Mouse (Mus musculus) liver, embryonic 16.5 days (tissue): ENCODE results near the gene Bicdl1. TPM values are rescaled to one million over a fixed set of nuclear protein-coding genes. Genes with fewer than 3 reads are reported as not detected.

ENCODE experiments used
- ATAC-seq: fragments of 200-750 bp; cut with Nextera tagmentation; 2 replicates; pipeline ENCODE4 v1.8.0; 2017; ENCODE audit warnings: low read depth, mild to moderate bottlenecking, moderate number of reproducible peaks, moderate library complexity
- H3K27ac ChIP-seq: fragments of 300-500 bp; sonication (generic); 2 replicates; pipeline ENCODE4 v1.5.1; 2014; ENCODE audit warnings: mild to moderate bottlenecking, low read length
- H3K27me3 ChIP-seq: fragments of 300-500 bp; sonication (generic); 2 replicates; pipeline ENCODE4 v1.6.1; 2014; ENCODE audit warnings: low read depth, low read length, mixed read lengths; ENCODE audit not compliant: control insufficient read depth, insufficient read depth
- H3K36me3 ChIP-seq: fragments of 300-500 bp; sonication (generic); 2 replicates; pipeline ENCODE4 v1.6.1; 2014; ENCODE audit warnings: mild to moderate bottlenecking; ENCODE audit not compliant: control insufficient read depth, insufficient read depth
- H3K4me1 ChIP-seq: fragments of 300-500 bp; sonication (generic); 2 replicates; pipeline ENCODE4 v1.6.1; 2014; ENCODE audit warnings: low read depth, low read length, mixed read lengths; ENCODE audit not compliant: control insufficient read depth
- H3K4me2 ChIP-seq: fragments of 300-500 bp; sonication (generic); 2 replicates; pipeline ENCODE4 v1.6.1; 2014; ENCODE audit warnings: low read depth, low read length, mixed read lengths
- H3K4me3 ChIP-seq: fragments of 300-500 bp; sonication (generic); 2 replicates; pipeline ENCODE4 v1.5.1; 2014; ENCODE audit warnings: low read depth, mild to moderate bottlenecking, low read length
- H3K9ac ChIP-seq: fragments of 300-500 bp; sonication (generic); 2 replicates; pipeline ENCODE4 v1.6.1; 2014; ENCODE audit warnings: low read depth, low read length
- H3K9me3 ChIP-seq: fragments of 300-500 bp; sonication (generic); replicated peaks from 2 replicates; pipeline ENCODE4 v1.6.1; 2016; ENCODE audit warnings: low read length; ENCODE audit not compliant: control insufficient read depth
- WGBS: fragments of 180-500 bp; shearing (Covaris S2); extraction: QIAGEN DNeasy Blood & Tissue Kit; methylation state at CpG from one replicate; pipeline ENCODE4 v1.1.7; 2014; ENCODE audit not compliant: insufficient replicate concordance; 5-methylcytosine and 5-hydroxymethylcytosine counted together
- polyA plus RNA-seq: library from polyadenylated mRNA; unstranded; fragments of >200 nt; fragmentation: Nextera tagmentation; extraction: Ambion mirVana; gene quantifications from 2 replicates; pipeline ENCODE4 v1.2.1, GENCODE M21; 2015

Bicdl1 gene
- polyA plus RNA-seq, 1 experiment from 2014 or later, result 1.3 TPM

DNA sequence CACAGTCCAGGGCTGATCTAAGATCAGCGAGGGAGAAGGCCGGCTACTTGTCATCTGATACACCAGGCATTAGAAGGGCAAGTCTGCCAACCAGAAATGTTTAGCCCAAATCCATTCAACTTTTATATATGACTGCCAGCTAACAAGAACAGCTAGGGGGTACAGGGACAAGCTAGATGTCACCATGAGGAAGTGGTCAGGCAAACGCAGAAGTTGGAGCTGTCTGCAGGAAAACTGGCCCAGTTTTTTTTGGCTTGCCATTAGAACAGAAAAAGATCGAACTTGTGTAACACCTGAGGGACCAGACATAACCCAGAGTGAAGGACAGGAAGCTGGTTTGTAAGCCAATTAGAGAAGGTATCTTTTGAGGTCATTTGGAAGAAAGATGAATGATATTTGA, 30.2 kb downstream of the Bicdl1 start:
- no peak for ATAC-seq
- Histone ChIP-seq H3K27ac (no peak overlapping the region), H3K9me3 (no peaks in the 10 kb centered on the region), H3K4me3 (no peak overlapping the region), H3K4me2 (no peak overlapping the region), H3K4me1 (no peaks in the 10 kb centered on the region), H3K9ac (no peak overlapping the region), H3K27me3 (no peaks in the 10 kb centered on the region), H3K36me3 (no peaks in the 10 kb centered on the region)
- 27% methylated on average over 4 of the region's 4 CpGs for WGBS

DNA sequence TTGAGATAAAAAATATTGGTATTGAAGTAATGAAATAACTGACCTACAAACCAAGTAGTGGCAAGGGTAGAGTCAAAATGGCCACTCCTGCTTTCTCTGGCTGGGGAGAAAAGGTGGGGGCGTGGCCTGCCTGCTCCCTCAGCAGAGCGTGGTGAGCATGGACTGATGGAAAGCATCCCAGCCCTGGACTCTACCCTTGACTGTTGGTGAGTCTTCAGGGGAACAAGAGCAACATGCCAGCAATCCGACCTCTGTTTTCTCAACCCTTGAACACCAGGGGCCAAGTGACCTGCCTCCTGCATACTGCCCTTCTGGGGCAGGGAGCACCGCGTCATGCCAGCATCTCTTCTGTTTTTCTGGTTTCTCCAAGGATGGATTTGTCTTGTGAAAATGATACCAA, 34.6 kb downstream of the Bicdl1 start:
- no peak overlapping the region for H3K9ac ChIP-seq
- 63% methylated on average over 5 of the region's 5 CpGs for WGBS
- no peaks in the 10 kb centered on the region for H3K9me3 ChIP-seq
- H3K4me1 ChIP-seq, result no peaks in the 10 kb centered on the region
- no peaks in the 10 kb centered on the region for H3K36me3 ChIP-seq
- no peak overlapping the region for H3K4me2 ChIP-seq
- H3K27me3 ChIP-seq, result no peaks in the 10 kb centered on the region
- no peak overlapping the region for H3K27ac ChIP-seq
- no peak for ATAC-seq
- H3K4me3 ChIP-seq, result no peak overlapping the region

GRCm38 (mm10) chr5:115695191-115695770, 36.1 kb downstream of the Bicdl1 start:
- no peaks in the 10 kb centered on the region for H3K4me1 ChIP-seq
- 45% methylated on average over 6 of the region's 6 CpGs for WGBS
- H3K27me3 ChIP-seq, result no peaks in the 10 kb centered on the region
- no peak for ATAC-seq
- H3K4me3 ChIP-seq, result no peak overlapping the region
- no peaks in the 10 kb centered on the region for H3K36me3 ChIP-seq
- no peak overlapping the region for H3K27ac ChIP-seq
- no peak overlapping the region for H3K4me2 ChIP-seq
- H3K9me3 ChIP-seq, result no peaks in the 10 kb centered on the region
- no peak overlapping the region for H3K9ac ChIP-seq

DNA sequence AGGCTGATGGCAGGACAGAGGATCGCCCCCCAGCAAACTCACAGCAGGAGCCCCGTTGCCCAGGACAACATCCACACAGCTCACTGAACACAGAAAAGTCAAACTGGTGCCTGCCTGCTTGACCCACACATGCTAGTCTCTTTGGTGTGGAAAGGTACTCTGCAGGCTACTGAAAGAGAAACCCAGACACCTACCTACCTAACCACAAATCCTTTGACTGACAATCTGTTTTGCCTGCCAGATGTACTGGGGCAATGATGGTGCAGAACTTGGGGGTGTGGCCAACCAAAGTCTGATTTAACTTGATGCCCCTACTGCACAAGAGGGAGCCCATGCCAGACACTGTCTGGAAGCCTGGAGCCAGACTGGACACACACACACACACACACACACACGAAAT, 38.1 kb downstream of the Bicdl1 start:
- no peaks in the 10 kb centered on the region for H3K4me1 ChIP-seq
- no peaks in the 10 kb centered on the region for H3K9me3 ChIP-seq
- no peaks in the 10 kb centered on the region for H3K36me3 ChIP-seq
- H3K9ac ChIP-seq, result no peak overlapping the region
- no peak for ATAC-seq
- H3K27ac ChIP-seq, result no peak overlapping the region
- no peak overlapping the region for H3K4me2 ChIP-seq
- 48% methylated on average over 3 of the region's 3 CpGs for WGBS
- H3K4me3 ChIP-seq, result no peak overlapping the region
- no peaks in the 10 kb centered on the region for H3K27me3 ChIP-seq

DNA sequence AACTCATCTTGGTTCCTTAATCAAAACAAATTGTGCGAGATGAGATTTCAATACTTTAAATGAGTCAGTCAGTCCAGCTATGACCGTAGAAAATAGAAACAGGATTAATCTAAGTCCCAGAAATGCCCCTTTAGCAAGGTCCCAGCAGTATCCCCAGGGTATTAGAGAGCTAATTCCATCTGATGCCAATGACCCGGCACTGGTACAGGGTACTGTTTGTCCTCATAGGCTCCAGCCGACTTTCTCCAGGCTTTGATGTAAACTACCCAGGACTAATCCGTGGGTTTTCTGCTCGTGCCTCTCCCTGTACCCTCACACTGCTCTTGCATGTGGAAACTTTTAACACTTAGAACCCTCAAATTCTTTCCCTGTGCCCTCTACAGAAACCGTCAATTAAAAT, 44.7 kb downstream of the Bicdl1 start:
- Histone ChIP-seq H3K27me3 (no peaks in the 10 kb centered on the region), H3K9me3 (no peaks in the 10 kb centered on the region), H3K9ac (no peak overlapping the region), H3K4me3 (no peak overlapping the region), H3K27ac (no peak overlapping the region), H3K4me1 (no peaks in the 10 kb centered on the region), H3K4me2 (no peak overlapping the region), H3K36me3 (no peaks in the 10 kb centered on the region)
- ATAC-seq, result no peak
- WGBS, result 56% methylated on average over 7 of the region's 7 CpGs

DNA sequence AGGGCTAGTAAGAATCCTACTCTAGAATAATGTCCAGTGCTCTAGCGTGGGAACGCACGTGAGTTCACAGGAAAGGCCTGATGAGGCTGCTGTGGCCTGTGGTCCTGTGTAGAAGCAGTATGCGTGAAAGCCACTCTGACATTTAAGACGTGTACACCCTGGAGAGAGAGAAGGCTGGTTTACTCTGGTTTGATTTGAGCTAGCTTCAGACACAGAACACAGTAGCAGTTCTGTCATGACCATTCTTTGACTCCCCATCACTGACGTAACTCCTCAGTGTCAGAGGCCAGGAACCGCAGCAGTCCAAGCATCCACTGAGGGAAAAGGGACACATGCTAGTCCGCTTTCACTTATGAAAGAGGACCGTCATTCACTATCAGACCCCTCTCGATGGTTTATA, 46.3 kb downstream of the Bicdl1 start:
- Histone ChIP-seq H3K9me3 (no peaks in the 10 kb centered on the region), H3K27me3 (no peaks in the 10 kb centered on the region), H3K27ac (no peak overlapping the region), H3K9ac (no peak overlapping the region), H3K36me3 (no peaks in the 10 kb centered on the region), H3K4me2 (no peak overlapping the region), H3K4me3 (no peak overlapping the region), H3K4me1 (no peaks in the 10 kb centered on the region)
- ATAC-seq, result no peak
- 74% methylated on average over 10 of the region's 10 CpGs for WGBS

GRCm38 (mm10) chr5:115671846-115672245, 59.6 kb downstream of the Bicdl1 start:
- H3K4me3 ChIP-seq, result no peak overlapping the region
- no peak overlapping the region for H3K9ac ChIP-seq
- H3K4me2 ChIP-seq, result no peak overlapping the region
- H3K36me3 ChIP-seq, result no peaks in the 10 kb centered on the region
- no peaks in the 10 kb centered on the region for H3K4me1 ChIP-seq
- H3K27ac ChIP-seq, result no peak overlapping the region
- H3K27me3 ChIP-seq, result no peaks in the 10 kb centered on the region
- no peaks in the 10 kb centered on the region for H3K9me3 ChIP-seq
- no peak for ATAC-seq
- 67% methylated on average over 8 of the region's 8 CpGs for WGBS

DNA sequence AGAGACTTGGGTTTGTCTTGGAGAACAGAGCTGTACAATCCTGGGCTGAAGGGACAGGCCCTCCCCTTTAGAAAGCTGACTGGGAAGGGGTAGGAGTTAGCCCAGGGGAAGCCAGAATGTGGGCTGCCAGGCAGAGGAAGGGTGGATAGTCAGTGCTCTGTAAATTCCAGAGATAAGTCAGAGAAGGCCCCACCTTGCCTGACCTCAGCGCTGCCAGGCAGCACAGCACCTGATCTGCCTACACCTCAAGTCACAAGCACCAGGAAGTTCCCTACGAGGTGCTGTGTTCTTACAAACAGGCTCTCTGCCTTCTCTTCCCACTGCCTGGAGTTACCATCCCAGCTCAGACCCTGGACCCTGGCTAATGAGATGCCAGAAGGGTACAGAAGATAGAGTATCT, 61.0 kb downstream of the Bicdl1 start:
- H3K4me3 ChIP-seq, result no peak overlapping the region
- H3K9me3 ChIP-seq, result no peaks in the 10 kb centered on the region
- no peak overlapping the region for H3K4me2 ChIP-seq
- H3K9ac ChIP-seq, result no peak overlapping the region
- no peaks in the 10 kb centered on the region for H3K27me3 ChIP-seq
- no peaks in the 10 kb centered on the region for H3K36me3 ChIP-seq
- H3K4me1 ChIP-seq, result no peaks in the 10 kb centered on the region
- ATAC-seq, result no peak
- WGBS, result 34% methylated on average over 2 of the region's 2 CpGs
- no peak overlapping the region for H3K27ac ChIP-seq

GRCm38 (mm10) chr5:115669974-115670373, 61.4 kb downstream of the Bicdl1 start:
- no peak for ATAC-seq
- WGBS, result 65% methylated on average over 11 of the region's 11 CpGs

More at GRCm38 (mm10) chr5:115669974-115670373, 61.4 kb downstream of the Bicdl1 start:
- Histone ChIP-seq H3K4me3 (no peak overlapping the region), H3K4me2 (no peak overlapping the region), H3K9me3 (no peaks in the 10 kb centered on the region), H3K27me3 (no peaks in the 10 kb centered on the region), H3K36me3 (no peaks in the 10 kb centered on the region), H3K27ac (no peak overlapping the region), H3K4me1 (no peaks in the 10 kb centered on the region), H3K9ac (no peak overlapping the region)
